Mouse (Mus musculus) hindlimb bud, embryonic 11.5 days (tissue): Measurements from ENCODE around the gene Fto.

Experiments
- DNase-seq: peaks from one replicate; pipeline ENCODE4 v3.0.0-alpha.2; 2012; ENCODE audit warnings: low read depth, low spot score; ENCODE audit errors: extremely low spot score

The Fto gene

DNA sequence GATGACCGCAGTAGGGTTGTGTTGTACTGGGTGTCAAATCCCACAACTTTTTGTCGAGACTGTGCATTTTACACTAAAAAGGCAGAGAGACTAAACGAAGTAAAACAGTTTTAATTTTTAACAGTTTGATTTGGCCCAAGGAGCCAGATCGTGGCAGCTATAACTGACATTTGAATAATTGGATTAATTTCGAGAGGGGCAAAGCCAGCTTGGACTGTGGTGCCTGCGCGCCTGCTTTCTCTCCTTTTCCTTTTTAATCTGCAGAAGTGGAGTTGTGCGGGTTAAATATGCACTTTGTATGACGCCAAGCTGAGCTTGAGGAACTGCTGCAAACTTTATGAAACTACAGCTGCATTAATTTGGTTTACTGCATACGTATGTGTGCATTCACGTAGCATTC, 239.3 kb downstream of the Fto start:
- no peak for DNase-seq

DNA sequence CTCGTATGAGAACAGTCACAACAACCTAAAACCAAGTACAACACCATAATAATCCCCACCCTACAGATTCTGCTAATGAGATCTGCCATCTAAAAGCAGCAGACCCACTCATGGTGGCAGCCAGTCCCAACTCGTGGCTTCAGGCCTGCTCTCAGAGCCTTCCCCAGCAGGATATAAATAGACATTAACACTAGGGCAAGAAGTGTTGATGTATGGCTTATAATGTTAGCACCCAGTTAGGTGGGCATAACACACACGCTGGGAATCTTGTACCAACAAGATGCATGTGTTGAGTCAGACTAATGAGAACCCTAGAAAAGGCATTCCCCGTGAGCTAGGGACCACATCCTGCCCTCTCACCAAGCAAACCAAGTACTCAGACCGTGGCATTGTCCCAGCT, 240.1 kb downstream of the Fto start:
- DNase-seq: no peak

- no peak for DNase-seq
These were observed 243.8 kb downstream of the Fto start for GRCm38 (mm10) chr8:91557041-91557587.

- no peak for DNase-seq
These were observed 245.1 kb downstream of the Fto start for GRCm38 (mm10) chr8:91558408-91558807.

DNA sequence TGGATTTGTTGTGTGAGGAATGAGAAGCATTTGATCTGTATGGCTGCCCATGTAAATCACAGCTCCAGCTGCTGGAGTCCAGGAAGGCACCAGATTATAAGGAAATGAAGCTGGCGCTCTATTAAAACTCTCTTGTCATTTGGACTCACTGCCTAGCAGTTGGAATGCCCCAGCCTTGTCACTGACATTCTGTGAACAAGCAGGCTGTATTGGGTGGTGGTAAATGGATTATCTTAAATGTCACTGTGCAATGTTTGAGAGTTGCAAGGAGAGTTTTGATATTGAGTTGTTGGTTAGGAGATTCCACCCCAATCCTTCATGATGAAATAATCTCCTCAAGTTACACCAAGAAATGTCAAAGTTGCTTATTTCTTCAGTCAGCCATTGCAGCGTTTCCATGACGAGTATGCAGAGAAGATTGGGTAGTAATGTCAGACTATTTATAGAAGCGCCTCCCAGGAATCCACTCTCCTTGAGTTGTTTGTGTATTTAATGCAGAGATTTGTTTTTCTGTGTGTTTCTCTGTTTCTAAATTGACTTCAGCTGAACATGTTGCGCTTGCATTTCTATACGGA, 246.8 kb downstream of the Fto start:
- no peak for DNase-seq

GRCm38 (mm10) chr8:91561241-91561640, 247.9 kb downstream of the Fto start:
- DNase-seq: no peak

- no peak for DNase-seq
These were observed 249.3 kb downstream of the Fto start for GRCm38 (mm10) chr8:91562600-91562999.

DNA sequence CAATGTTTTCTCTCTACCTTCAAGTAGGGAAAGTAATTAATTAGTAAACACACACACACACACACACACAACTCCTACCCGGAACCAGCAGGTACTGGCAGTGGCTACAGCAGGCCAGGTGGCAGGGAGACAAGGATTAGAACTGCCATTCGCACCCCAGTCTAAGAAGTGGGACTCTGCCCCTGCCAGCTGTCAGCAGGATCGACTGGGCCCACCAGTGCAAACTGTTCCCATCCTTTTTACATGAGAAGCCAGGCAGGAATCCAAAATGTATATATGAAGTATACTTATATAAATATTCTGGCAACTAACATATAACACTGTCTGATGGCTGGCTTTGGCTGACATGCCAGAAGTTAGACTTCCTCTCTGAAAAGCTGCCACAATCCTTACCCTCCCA, 250.0 kb downstream of the Fto start:
- DNase-seq: no peak

GRCm38 (mm10) chr8:91565869-91566502, 252.7 kb downstream of the Fto start:
- DNase-seq: no peak

DNA sequence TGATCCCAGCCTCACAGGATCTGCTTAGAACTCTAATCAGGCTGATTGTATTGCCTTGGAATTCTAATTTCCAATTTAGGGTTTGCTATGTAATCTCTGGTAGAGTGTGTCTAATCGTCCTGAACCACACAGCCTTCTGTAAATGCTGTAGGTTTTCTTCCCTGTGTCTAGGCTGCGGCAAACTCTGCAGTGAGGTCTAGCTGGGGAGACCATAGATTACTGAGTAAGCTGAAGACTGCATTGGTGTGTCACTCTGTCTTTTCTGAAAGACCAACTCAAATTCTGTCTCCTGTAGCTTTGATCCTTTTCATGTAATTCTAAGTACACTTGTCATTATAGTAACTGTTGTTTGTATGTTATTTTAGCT, 253.2 kb downstream of the Fto start:
- DNase-seq: no peak

DNA sequence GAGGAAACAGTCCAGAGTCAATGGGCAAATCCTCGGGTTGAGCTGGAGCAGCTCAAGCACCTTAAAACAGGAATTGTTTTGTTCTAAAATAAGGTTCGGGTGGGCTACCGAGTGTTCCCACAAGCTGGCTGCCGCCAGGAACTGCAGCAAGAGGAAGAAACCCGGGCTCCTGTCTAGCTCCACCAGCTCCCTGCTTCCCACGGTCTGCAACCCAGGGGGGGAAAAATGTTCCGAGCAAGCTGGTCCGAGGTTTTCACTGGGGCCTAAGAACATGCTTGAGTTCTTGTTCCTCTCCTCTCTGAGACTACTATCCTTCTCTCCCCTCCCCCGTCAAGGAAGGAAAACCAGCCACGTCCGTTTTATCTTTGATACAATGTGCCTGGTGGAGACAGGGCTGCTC, 256.5 kb downstream of the Fto start:
- DNase-seq: no peak

DNA sequence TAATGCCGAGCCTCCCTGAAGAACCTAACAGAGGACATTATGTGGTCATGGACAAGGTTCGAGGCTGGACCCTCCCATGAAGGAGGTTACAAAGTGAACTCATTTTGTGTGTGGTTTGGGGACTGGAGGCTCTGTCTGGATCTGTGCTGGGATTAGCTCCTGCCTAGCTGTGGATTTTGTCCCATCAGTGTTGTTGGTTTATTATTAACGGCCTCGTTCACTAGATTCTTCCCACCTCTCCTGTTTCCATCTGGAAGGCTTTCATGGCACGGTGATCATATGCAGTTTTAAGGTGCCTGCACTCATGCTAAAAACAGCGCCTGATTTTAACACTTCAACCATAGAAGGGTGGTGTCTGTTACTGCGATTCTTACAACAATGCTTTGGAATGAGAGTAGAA, 257.5 kb downstream of the Fto start:
- no peak for DNase-seq

DNA sequence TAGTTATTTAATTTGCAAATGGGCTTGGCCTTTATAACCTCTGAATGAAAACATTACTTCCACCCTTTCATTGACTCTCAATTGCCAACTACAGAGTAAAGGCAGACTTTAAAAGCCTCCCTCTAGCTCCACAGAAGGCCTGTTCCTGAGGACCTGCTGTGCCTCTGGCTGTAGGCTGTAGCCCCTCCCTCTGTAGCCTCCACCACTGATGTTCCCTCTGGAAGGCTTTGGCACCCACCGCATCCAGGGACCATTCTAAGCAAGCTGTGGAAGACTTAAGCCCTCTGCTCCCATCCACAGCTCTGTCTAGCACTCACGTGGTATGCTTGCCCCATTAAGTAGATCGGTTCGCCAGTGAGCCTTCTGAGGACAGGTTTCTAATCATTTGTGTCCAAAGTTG, 258.7 kb downstream of the Fto start:
- DNase-seq: no peak

- no peak for DNase-seq
These were observed 259.3 kb downstream of the Fto start for GRCm38 (mm10) chr8:91572630-91573029.

DNA sequence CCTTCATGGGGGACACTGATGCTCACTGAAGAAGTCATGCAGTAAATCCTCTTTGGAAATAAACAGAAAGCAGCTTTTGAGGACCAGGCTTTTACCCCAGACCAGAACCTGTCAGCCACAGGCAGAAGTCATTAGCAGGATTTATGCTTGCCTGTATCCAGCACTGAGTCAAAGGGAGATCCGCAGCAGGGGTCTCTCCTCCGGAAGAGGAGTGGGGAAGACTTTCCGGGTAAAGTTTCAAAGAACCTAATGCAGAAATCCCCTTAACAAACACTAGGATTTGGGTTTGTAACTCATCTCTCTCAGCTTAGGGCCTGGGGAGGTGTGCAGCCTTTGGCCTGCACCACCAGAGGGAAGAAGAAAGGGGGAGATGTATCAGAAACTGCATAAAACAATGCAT, 262.3 kb downstream of the Fto start:
- no peak for DNase-seq

GRCm38 (mm10) chr8:91576086-91576917, 263.0 kb downstream of the Fto start:
- no peak for DNase-seq

DNA sequence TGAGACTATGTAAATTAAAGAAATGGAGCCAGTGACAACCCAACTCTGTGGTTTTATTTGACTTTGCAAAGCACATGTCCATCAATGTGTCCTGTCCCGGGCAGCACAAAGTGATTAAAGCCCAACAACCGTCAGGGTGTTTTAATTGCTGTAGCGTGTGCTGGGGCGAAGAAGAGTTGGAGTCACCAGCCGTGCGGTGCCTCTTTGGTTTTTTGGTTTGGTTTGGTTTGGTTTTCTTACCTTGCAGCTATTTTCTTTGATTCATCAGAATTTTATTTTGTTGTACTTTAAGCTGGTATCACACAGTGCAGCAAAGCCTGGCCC, 263.6 kb downstream of the Fto start:
- no peak for DNase-seq

- DNase-seq: no peak
These were observed 264.3 kb downstream of the Fto start for GRCm38 (mm10) chr8:91577605-91578004.

DNA sequence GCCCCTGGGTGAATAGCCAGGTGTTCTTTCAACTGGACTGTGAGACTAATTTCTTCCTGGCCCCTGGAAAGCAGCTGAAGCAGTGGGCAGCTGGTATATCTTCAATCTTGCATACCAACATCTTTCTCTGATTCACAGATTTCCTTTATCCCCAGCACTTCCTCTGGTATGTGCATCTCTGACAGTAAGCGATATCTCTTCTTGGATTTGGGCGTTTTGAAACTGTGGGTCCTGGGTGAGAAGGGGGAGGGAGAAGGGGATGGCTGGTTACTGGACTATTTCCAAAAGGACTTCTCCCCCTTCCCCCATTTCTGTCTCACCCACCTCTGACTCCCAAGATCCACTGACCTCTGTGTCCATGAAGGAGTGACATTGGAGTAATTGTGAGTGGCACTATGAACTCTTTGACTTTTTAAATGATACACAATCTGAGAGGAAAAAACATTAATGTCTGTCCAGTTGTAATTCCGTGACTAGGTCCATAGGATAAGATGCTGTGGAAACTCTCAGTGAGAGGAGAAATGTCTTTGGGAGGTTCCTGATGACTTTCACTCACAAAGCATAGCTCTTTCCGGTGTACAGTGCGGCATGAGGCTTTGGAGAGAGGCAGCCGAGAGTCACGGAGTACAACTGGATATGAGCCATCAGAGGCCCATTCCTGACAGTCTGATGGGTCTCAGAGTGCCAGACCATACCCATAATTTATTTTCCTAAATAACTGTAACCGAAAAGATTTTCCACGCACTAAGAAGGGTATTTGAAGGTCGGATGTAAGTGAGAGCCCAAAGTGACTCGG, 271.5 kb downstream of the Fto start:
- DNase-seq: no peak

- DNase-seq: no peak
These were observed 279.2 kb downstream of the Fto start for GRCm38 (mm10) chr8:91592436-91593105.

DNA sequence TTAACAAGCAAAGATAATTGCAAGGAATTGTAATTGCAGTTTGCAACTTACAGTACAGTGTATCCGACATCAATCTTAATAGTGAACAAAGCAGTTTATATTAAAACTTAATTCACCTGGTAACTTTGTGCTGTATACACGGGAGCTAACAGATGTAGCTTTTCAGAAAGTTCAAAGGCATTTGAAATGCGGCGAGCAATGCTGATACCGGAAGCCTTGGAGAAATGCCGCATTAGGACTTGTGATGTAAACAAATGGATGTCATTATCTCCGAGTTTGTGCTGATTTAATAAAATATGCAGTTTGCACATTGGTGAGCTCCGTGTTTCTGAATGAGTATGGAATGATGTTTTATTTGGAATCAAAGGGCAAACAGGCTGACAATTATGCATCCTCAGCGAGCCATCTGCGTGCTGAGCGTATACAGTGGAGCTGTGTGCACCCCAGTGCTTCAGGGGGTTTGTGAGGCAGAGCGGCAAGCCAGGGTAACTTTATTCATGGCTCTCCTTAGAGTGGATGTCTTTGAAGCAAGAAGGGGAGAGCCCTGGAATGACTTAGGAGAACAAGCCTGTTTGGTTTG, 280.0 kb downstream of the Fto start:
- DNase-seq: no peak
